Mouse (Mus musculus) testis, adult 2 months (tissue): ENCODE results near the gene Pfkfb3. TPM values are rescaled to one million over a fixed set of nuclear protein-coding genes. Genes with fewer than 3 reads are reported as not detected.
A peak's percentile ranks its signal among the peaks of the same experiment; 100 is the strongest.

ENCODE experiments used
- H3K27ac ChIP-seq: fragments of 200-500 bp; 2 replicates; pipeline ENCODE4 v1.5.1; 2012; ENCODE audit warnings: low read depth, low read length; ENCODE audit not compliant: control insufficient read depth, insufficient read depth
- H3K27me3 ChIP-seq: fragments of 200-500 bp; 2 replicates; pipeline ENCODE4 v1.6.1; 2012; ENCODE audit warnings: mild to moderate bottlenecking, low read length, moderate library complexity; ENCODE audit not compliant: control insufficient read depth, insufficient read depth
- H3K36me3 ChIP-seq: fragments of 200-500 bp; 2 replicates; pipeline ENCODE4 v1.6.1; 2012; ENCODE audit warnings: mild to moderate bottlenecking, low read length; ENCODE audit not compliant: control insufficient read depth, insufficient read depth
- H3K4me1 ChIP-seq: fragments of 200-500 bp; 2 replicates; pipeline ENCODE4 v1.6.1; 2012; ENCODE audit warnings: low read length; ENCODE audit not compliant: control insufficient read depth, insufficient read depth
- H3K4me3 ChIP-seq: fragments of 200-500 bp; 2 replicates; pipeline ENCODE4 v1.5.1; 2012; ENCODE audit warnings: low read depth, mild to moderate bottlenecking, low read length, moderate library complexity, mixed read lengths; ENCODE audit not compliant: control insufficient read depth
- CTCF ChIP-seq: fragments of 200-500 bp; IDR thresholded peaks from 2 replicates; pipeline ENCODE4 v1.5.1; 2012; ENCODE audit warnings: low read depth, mild to moderate bottlenecking, inconsistent platforms, low read length, moderate library complexity; ENCODE audit not compliant: control insufficient read depth, insufficient read depth, insufficient replicate concordance
- POLR2A ChIP-seq: fragments of 200-500 bp; IDR thresholded peaks from 2 replicates; pipeline ENCODE4 v1.6.1; 2012; ENCODE audit warnings: low read depth, mild to moderate bottlenecking, inconsistent platforms, low read length, moderate library complexity; ENCODE audit not compliant: control insufficient read depth
- polyA plus RNA-seq: library from polyadenylated mRNA; depleted of rRNA; stranded (reverse); fragments of >200 nt; gene quantifications from 2 replicates; pipeline ENCODE4 v1.2.3, GENCODE M21; 2012

Gene Pfkfb3
- polyA plus RNA-seq, 1 experiment, result 43.5 TPM

GRCm38 (mm10) chr2:11502901-11503431, 50.9 kb downstream of the Pfkfb3 start:
- Histone ChIP-seq H3K27ac (no peak overlapping the region), H3K36me3 (no peaks in the 10 kb centered on the region), H3K4me1 (peaks cover 9% of the 10 kb centered on the region), H3K27me3 (no peaks in the 10 kb centered on the region), H3K4me3 (peak overlapping the region; percentile 15; the same call in 1 of the 2 replicates)
- TF ChIP-seq CTCF (no peak), POLR2A (no peak)

- Histone ChIP-seq H3K27ac (no peak overlapping the region), H3K4me3 (peak overlapping the region; percentile 79), H3K27me3 (no peaks in the 10 kb centered on the region), H3K4me1 (peaks cover 9% of the 10 kb centered on the region), H3K36me3 (no peaks in the 10 kb centered on the region)
- TF ChIP-seq POLR2A (no peak), CTCF (no peak)
Observed at GRCm38 (mm10) chr2:11502255-11502765, 51.6 kb downstream of the Pfkfb3 start.

- Histone ChIP-seq H3K36me3 (no peaks in the 10 kb centered on the region), H3K27me3 (no peaks in the 10 kb centered on the region), H3K27ac (peak overlapping the region; percentile 32), H3K4me3 (peak overlapping the region; percentile 79), H3K4me1 (peaks cover 9% of the 10 kb centered on the region)
- TF ChIP-seq POLR2A (peak; percentile 57), CTCF (peak; percentile 76)
Observed at GRCm38 (mm10) chr2:11501301-11502254, 52.3 kb downstream of the Pfkfb3 start.

GRCm38 (mm10) chr2:11500666-11501065, 53.2 kb downstream of the Pfkfb3 start:
- Histone ChIP-seq H3K27me3 (no peaks in the 10 kb centered on the region), H3K36me3 (no peaks in the 10 kb centered on the region), H3K4me1 (peaks cover 9% of the 10 kb centered on the region), H3K27ac (no peak overlapping the region), H3K4me3 (peak overlapping the region; percentile 79)
- TF ChIP-seq POLR2A, result no peak
- no peak for TF ChIP-seq CTCF

GRCm38 (mm10) chr2:11496601-11497031, 57.3 kb downstream of the Pfkfb3 start:
- H3K4me3 ChIP-seq, result no peak overlapping the region
- no peak for TF ChIP-seq CTCF
- no peak for TF ChIP-seq POLR2A
- H3K4me1 ChIP-seq, result peaks cover 3% of the 10 kb centered on the region
- no peaks in the 10 kb centered on the region for H3K36me3 ChIP-seq
- H3K27me3 ChIP-seq, result no peaks in the 10 kb centered on the region
- no peak overlapping the region for H3K27ac ChIP-seq

- no peaks in the 10 kb centered on the region for H3K36me3 ChIP-seq
- no peak for TF ChIP-seq POLR2A
- no peak for TF ChIP-seq CTCF
- H3K4me1 ChIP-seq, result no peaks in the 10 kb centered on the region; the same call in 1 of the 2 replicates
- no peak overlapping the region for H3K27ac ChIP-seq
- no peak overlapping the region for H3K4me3 ChIP-seq
- H3K27me3 ChIP-seq, result no peaks in the 10 kb centered on the region
Observed at GRCm38 (mm10) chr2:11494841-11495255, 59.0 kb downstream of the Pfkfb3 start.

GRCm38 (mm10) chr2:11492855-11493254, 61.0 kb downstream of the Pfkfb3 start:
- no peak overlapping the region for H3K27ac ChIP-seq

More at GRCm38 (mm10) chr2:11492855-11493254, 61.0 kb downstream of the Pfkfb3 start:
- H3K4me3 ChIP-seq, result no peak overlapping the region
- no peak for TF ChIP-seq CTCF
- TF ChIP-seq POLR2A, result no peak
- H3K36me3 ChIP-seq, result no peaks in the 10 kb centered on the region
- H3K4me1 ChIP-seq, result no peaks in the 10 kb centered on the region
- H3K27me3 ChIP-seq, result no peaks in the 10 kb centered on the region
